Mouse (Mus musculus) cerebellum, adult 2 months (tissue): ENCODE data around the gene Cdk17.

Source experiments
- CTCF ChIP-seq: fragments of 200-500 bp; IDR thresholded peaks from 2 replicates; pipeline ENCODE4 v1.5.1; 2011; ENCODE audit warnings: low read depth, mild to moderate bottlenecking, control low read depth, low read length, moderate library complexity, borderline replicate concordance; ENCODE audit not compliant: insufficient read depth
- POLR2A ChIP-seq: fragments of 200-500 bp; IDR thresholded peaks from 2 replicates; pipeline ENCODE4 v1.6.1; 2011; ENCODE audit warnings: low read length, control low read depth, borderline replicate concordance; ENCODE audit not compliant: insufficient read depth

DNA sequence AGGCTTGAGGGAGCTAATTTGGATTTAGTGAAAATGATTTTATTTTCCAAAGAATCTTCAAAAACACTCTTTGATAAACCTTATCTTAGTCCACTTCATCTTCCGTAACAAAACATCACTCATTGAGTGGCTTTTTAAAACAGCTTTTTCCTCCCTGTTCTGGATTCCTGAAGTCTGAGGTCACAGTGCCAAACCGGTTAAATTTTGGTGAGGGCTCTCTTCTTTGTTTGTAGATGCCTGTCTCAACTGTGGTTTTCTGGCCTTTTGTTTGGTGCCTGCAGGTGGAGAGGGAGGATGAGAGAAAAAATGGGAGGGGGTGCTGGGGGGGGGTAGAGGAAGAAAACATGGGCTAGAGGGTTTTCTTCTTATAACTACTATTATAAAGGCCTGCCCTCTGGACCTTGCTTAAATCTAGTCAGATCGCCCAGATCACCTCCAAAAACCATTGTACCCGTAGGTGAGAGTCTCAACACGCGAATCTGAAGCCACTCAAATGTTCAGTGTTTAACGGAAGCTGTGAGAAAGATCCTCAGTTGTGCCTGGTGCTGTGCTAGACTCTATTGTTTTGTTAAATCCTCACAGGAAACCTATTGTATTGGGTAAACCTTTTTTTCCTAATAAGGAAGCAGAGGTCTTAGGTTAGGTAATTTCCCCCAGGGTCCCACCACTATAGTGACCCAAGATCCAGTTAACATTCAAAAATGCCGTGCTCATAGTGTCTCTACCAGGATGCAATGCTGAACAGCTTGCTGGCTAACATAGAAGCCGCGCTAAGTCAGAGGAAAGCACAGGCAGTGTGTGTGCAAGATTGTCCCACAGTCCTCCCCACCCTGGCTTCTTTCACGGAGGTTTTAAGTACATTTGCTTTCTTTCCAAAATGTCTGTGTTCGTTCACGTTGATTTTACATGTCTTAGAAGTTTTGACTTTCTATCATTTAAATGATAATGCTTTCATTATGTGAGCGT lies 5.0 kb downstream of the Cdk17 start:
- no peak for TF ChIP-seq POLR2A
- no peak for TF ChIP-seq CTCF
